Mouse (Mus musculus) C2C12 (cell line): Measurements from ENCODE around the gene Catsperd. TPM values are rescaled to one million over a fixed set of nuclear protein-coding genes. Genes with fewer than 3 reads are reported as not detected.

ENCODE experiments used
- H3K27me3 ChIP-seq: one replicate; pipeline ENCODE4 v1.6.1; 2011; ENCODE audit not compliant: control insufficient read depth, insufficient read depth, insufficient read length
- H3K36me3 ChIP-seq: one replicate; pipeline ENCODE4 v1.6.1; 2011; ENCODE audit not compliant: control insufficient read depth, insufficient read depth
- H3K4me3 ChIP-seq: one replicate; pipeline ENCODE4 v1.5.1; 2011; ENCODE audit warnings: mild to moderate bottlenecking, control low read depth; ENCODE audit not compliant: poor library complexity, insufficient read depth, severe bottlenecking
- H3K79me2 ChIP-seq: one replicate; pipeline ENCODE4 v1.6.1; 2011; ENCODE audit not compliant: control insufficient read depth, insufficient read depth
- H3K79me3 ChIP-seq: one replicate; pipeline ENCODE4 v1.6.1; 2011; ENCODE audit warnings: low read depth, control low read depth
- H3ac ChIP-seq: one replicate; pipeline ENCODE3; 2011; ENCODE audit warnings: low read depth; ENCODE audit not compliant: control insufficient read depth, insufficient read length
- CEBPB ChIP-seq: IDR thresholded peaks from one replicate; pipeline ENCODE4 v1.6.1; 2011; ENCODE audit warnings: low read depth, mild to moderate bottlenecking, control low read depth, moderate library complexity
- CTCF ChIP-seq: IDR thresholded peaks from one replicate; pipeline ENCODE4 v1.5.1; 2011; ENCODE audit not compliant: control insufficient read depth, insufficient read depth, insufficient read length
- FOSL1 ChIP-seq: IDR thresholded peaks from one replicate; pipeline ENCODE4 v1.8.0; 2011; ENCODE audit warnings: mild to moderate bottlenecking, low read length; ENCODE audit not compliant: poor library complexity, insufficient read depth, severe bottlenecking
- MAX ChIP-seq: IDR thresholded peaks from one replicate; pipeline ENCODE4 v1.6.1; 2011; ENCODE audit warnings: mild to moderate bottlenecking, control low read depth
- MYOD1 ChIP-seq: IDR thresholded peaks from one replicate; pipeline ENCODE4 v1.6.1; 2011; ENCODE audit warnings: low read depth; ENCODE audit not compliant: control insufficient read depth, insufficient read length
- MYOG ChIP-seq: IDR thresholded peaks from one replicate; pipeline ENCODE4 v1.6.1; 2011; ENCODE audit not compliant: control insufficient read depth, insufficient read length; ENCODE audit errors: extremely low read depth
- USF1 ChIP-seq: IDR thresholded peaks from one replicate; pipeline ENCODE4 v1.6.1; 2011; ENCODE audit warnings: low read depth, mild to moderate bottlenecking, control low read depth, moderate library complexity
- polyA plus RNA-seq: library from polyadenylated mRNA; unstranded; fragments of >200 nt; fragmentation: generic; extraction: Trizol; gene quantifications from one replicate; pipeline ENCODE4 v1.2.1, GENCODE M21; 2012; ENCODE audit warnings: missing spikeins

Gene Catsperd
- polyA plus RNA-seq, 1 experiment = 0.07 TPM

DNA sequence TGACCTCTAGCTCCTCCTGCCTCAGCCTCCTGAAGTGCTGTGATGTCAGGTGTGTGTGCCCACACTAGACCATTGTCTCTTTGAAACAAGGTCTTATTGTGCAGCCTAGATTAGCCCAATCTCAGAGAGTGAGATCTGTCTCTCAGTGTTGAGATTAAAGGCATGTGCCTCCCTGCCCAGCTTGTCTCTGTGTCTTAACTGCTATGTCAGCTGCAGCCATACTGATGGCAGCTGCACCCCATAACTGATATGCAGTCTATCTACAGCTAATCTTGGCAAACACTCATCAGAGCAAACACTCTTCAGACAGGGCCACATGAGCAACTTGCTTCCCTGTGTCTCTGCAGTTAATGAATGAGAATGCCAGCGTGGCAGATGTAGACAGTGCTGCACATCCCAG, 78.6 kb downstream of the Catsperd start:
- Histone ChIP-seq H3K36me3 (peaks cover 92% of the 10 kb centered on the region), H3K27me3 (no peaks in the 10 kb centered on the region), H3K4me3 (no peak overlapping the region), H3K79me2 (no peaks in the 10 kb centered on the region), H3K79me3 (no peaks in the 10 kb centered on the region), H3ac (no peak overlapping the region)
- TF ChIP-seq USF1 (no peak), FOSL1 (no peak), MAX (no peak), MYOD1 (no peak), MYOG (no peak), CTCF (no peak), CEBPB (no peak)

DNA sequence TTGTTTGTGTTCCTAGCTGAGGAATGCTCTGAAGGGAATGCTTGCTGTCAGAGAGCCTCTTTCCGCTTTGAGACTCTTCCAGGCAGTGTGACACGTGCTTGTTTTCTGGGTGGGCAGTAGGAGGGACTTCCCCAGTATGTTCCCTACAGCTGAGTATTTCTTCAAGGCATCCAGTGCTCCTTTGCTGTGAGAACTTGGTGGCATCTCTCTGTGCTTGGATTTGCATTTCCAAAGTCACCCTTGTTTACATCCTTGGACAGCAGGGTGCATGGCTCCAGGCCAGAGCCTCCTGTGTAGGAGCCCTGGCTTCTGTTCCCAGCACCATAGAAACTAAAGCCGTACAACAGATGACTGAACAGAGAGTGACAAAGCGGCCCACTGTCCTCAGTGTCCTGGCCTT, 80.7 kb downstream of the Catsperd start:
- peaks cover 79% of the 10 kb centered on the region for H3K36me3 ChIP-seq
- no peaks in the 10 kb centered on the region for H3K27me3 ChIP-seq
- H3K79me2 ChIP-seq = no peaks in the 10 kb centered on the region
- no peak overlapping the region for H3K4me3 ChIP-seq
- H3K79me3 ChIP-seq = no peaks in the 10 kb centered on the region
- TF ChIP-seq FOSL1 (no peak), CTCF (no peak), CEBPB (no peak), MYOG (no peak), MYOD1 (no peak)
- no peak overlapping the region for H3ac ChIP-seq

DNA sequence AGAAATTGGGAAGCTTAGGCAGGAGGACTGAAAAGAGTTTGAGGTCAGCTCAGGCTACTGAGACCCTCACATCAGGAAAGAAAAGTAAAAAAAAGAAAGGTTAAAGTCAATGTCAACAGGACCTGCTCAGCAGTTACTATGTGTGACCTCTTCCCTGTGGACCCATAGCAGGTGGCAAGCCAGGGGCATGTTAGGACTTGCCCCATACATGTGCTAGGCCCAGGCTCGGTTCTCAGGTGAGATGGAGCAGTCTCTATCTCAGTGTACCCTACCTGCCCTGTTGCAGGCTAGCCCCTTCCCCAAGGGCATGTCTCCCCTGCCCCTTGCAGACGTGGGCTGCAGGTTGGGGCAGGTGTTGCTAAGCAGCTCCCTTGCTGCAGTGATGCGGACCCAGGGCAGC, 81.8 kb downstream of the Catsperd start:
- Histone ChIP-seq H3K4me3 (no peak overlapping the region), H3ac (no peak overlapping the region), H3K36me3 (peaks cover 70% of the 10 kb centered on the region), H3K27me3 (no peaks in the 10 kb centered on the region), H3K79me2 (no peaks in the 10 kb centered on the region), H3K79me3 (no peaks in the 10 kb centered on the region)
- TF ChIP-seq MAX (no peak), MYOG (no peak), CEBPB (no peak), CTCF (no peak), FOSL1 (no peak), MYOD1 (no peak), USF1 (no peak)

Other genes with a start within 250 kb of the Catsperd start
- gene Ptprs, start 151.7 kb upstream of the Catsperd start, polyA plus RNA-seq = 56.8 TPM
- gene Znrf4, start 115.7 kb upstream of the Catsperd start, polyA plus RNA-seq = not detected
- 0.09 TPM for gene Gm20219, start 73.8 kb upstream of the Catsperd start, polyA plus RNA-seq
- gene Safb2, start 43.6 kb upstream of the Catsperd start, polyA plus RNA-seq = 45.1 TPM
- gene Safb, start 43.3 kb upstream of the Catsperd start, polyA plus RNA-seq = 69.7 TPM
- gene 2410015M20Rik, start 18.4 kb upstream of the Catsperd start, polyA plus RNA-seq = 250 TPM
- 4,005 TPM for gene Rpl36, start 14.7 kb upstream of the Catsperd start, polyA plus RNA-seq
- gene Lonp1, start 1.3 kb upstream of the Catsperd start, polyA plus RNA-seq = 120 TPM
- gene Ranbp3, start 45.2 kb downstream of the Catsperd start, polyA plus RNA-seq = 107 TPM
- gene Ndufa11, start 89.6 kb downstream of the Catsperd start, polyA plus RNA-seq = 312 TPM
- 4.5 TPM for gene Vmac, start 89.9 kb downstream of the Catsperd start, polyA plus RNA-seq
- gene Nrtn, start 129.4 kb downstream of the Catsperd start, polyA plus RNA-seq = 0.67 TPM
- 40.1 TPM for gene Dus3l, start 136.6 kb downstream of the Catsperd start, polyA plus RNA-seq
- gene Prr22, start 142.1 kb downstream of the Catsperd start, polyA plus RNA-seq = 0.47 TPM
- 2.6 TPM for gene Rfx2, start 202.9 kb downstream of the Catsperd start, polyA plus RNA-seq
- gene Acsbg2, start 246.3 kb downstream of the Catsperd start, polyA plus RNA-seq = not detected
- 0.02 TPM for gene 1700061G19Rik, start 247.3 kb downstream of the Catsperd start, polyA plus RNA-seq